Mouse (Mus musculus): Measurements from ENCODE around the gene Lypd6.
A peak's percentile ranks its signal among the peaks of the same experiment; 100 is the strongest.

The Lypd6 gene

GRCm38 (mm10) chr2:50066246-50066967 lies at the start of gene Lypd6:
Lypd6 (plus strand) TSS chr2:50066429.
- peak; percentile 22 for DNase-seq

- no peak for DNase-seq
Observed at GRCm38 (mm10) chr2:50019477-50019876, 46.8 kb upstream of the Lypd6 start.

- no peak for DNase-seq
Observed at GRCm38 (mm10) chr2:50025549-50025948, 40.7 kb upstream of the Lypd6 start.

GRCm38 (mm10) chr2:50028930-50029329 lies 37.3 kb upstream of the Lypd6 start:
- DNase-seq = no peak

- no peak for DNase-seq
Observed at GRCm38 (mm10) chr2:50044170-50044870, 21.9 kb upstream of the Lypd6 start.

- DNase-seq = no peak
Observed at GRCm38 (mm10) chr2:50044871-50045470, 21.3 kb upstream of the Lypd6 start.

- DNase-seq = no peak
Observed at GRCm38 (mm10) chr2:50045841-50046240, 20.4 kb upstream of the Lypd6 start.

GRCm38 (mm10) chr2:50048442-50048841 lies 17.8 kb upstream of the Lypd6 start:
- DNase-seq = no peak

GRCm38 (mm10) chr2:50053893-50054292 lies 12.3 kb upstream of the Lypd6 start:
- DNase-seq = no peak

GRCm38 (mm10) chr2:50065902-50066245 lies 355 bp upstream of the Lypd6 start:
- DNase-seq = no peak

GRCm38 (mm10) chr2:50066968-50067315 lies 713 bp downstream of the Lypd6 start:
- no peak for DNase-seq

- DNase-seq = no peak
Observed at GRCm38 (mm10) chr2:50069571-50070295, 3.5 kb downstream of the Lypd6 start.

GRCm38 (mm10) chr2:50072158-50072557 lies 5.9 kb downstream of the Lypd6 start:
- DNase-seq = no peak

GRCm38 (mm10) chr2:50084746-50085145 lies 18.5 kb downstream of the Lypd6 start:
- DNase-seq = no peak

GRCm38 (mm10) chr2:50087761-50088160 lies 21.5 kb downstream of the Lypd6 start:
- DNase-seq = no peak

- DNase-seq = no peak
Observed at GRCm38 (mm10) chr2:50096336-50096735, 30.1 kb downstream of the Lypd6 start.

GRCm38 (mm10) chr2:50100364-50101151 lies 34.3 kb downstream of the Lypd6 start:
- DNase-seq = no peak

GRCm38 (mm10) chr2:50101152-50101450 lies 34.9 kb downstream of the Lypd6 start:
- no peak for DNase-seq

GRCm38 (mm10) chr2:50103850-50104503 lies 37.7 kb downstream of the Lypd6 start:
- no peak for DNase-seq

- no peak for DNase-seq
Observed at GRCm38 (mm10) chr2:50105590-50105989, 39.4 kb downstream of the Lypd6 start.

- DNase-seq = no peak
Observed at GRCm38 (mm10) chr2:50105992-50106391, 39.8 kb downstream of the Lypd6 start.

- no peak for DNase-seq
Observed at GRCm38 (mm10) chr2:50106879-50107278, 40.6 kb downstream of the Lypd6 start.

Data from thymus, postnatal 14 days (tissue).